Mouse (Mus musculus): ENCODE measurements at regions not wholly inside any gene's neighbourhood (a gene's known extent, or its start where the extent isn't known, plus 50 kb on each side); places are given as distances from the start of the nearest gene placed in this dataset.
"Not testable (repeated sequence)": the region's sequence is repeated elsewhere in the genome, so short reads cannot be mapped to it uniquely, and the experiment has no call there.

- no peak for DNase-seq (ENCODE audit: low spot score)
Measured at GRCm38 (mm10) chr2:116444163-116444562, 378.5 kb upstream of the Meis2 start.

DNA sequence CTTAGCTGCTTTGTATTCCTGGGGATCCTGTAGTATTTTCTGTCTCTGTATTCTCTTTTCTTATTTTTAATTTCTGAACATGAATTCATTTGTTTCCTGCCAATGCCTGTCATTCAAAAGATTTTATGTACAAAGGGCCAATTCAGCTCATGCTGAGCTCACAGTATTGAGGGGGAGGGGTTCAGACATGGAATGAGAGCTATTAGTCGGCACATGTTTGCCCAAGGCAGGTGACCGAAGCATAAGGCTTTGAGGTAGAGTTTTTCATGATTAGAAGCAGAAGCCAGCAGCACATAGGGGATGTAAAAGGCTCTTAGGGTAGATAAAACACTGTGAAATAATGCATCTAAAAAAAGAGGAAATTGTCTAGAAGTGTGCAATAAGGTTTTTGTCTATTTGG, 374.6 kb upstream of the Meis2 start:
- no peak for DNase-seq (ENCODE audit: low spot score)

- DNase-seq (ENCODE audit: low spot score) = no peak
Measured at GRCm38 (mm10) chr2:116433481-116433880, 367.8 kb upstream of the Meis2 start.

GRCm38 (mm10) chr2:116424131-116424530, 358.5 kb upstream of the Meis2 start:
- DNase-seq (ENCODE audit: low spot score) = no peak

GRCm38 (mm10) chr2:116417428-116418195, 352.0 kb upstream of the Meis2 start:
- DNase-seq (ENCODE audit: low spot score) = peak; percentile 26

- no peak for DNase-seq (ENCODE audit: low spot score)
Measured at GRCm38 (mm10) chr2:116415742-116416141, 350.1 kb upstream of the Meis2 start.

DNA sequence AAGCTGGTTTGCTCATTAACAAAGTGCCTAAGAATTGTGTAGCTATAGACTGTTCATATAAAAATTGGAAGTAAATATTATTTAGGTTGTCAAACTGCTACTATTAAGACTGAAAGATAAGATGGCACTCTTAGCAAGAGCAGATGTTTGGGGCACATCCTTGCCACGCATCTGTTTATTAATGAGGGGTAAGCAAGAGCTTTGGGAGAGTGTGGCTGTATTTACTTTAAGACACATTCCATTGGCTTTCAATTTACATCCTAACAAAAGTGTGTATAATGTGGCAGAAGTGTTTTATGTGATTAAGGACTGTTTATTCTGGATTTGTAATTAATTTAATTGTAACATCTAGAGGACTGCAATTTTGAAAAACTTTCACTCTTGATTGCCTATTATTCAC, 336.5 kb upstream of the Meis2 start:
- DNase-seq (ENCODE audit: low spot score) = no peak

DNA sequence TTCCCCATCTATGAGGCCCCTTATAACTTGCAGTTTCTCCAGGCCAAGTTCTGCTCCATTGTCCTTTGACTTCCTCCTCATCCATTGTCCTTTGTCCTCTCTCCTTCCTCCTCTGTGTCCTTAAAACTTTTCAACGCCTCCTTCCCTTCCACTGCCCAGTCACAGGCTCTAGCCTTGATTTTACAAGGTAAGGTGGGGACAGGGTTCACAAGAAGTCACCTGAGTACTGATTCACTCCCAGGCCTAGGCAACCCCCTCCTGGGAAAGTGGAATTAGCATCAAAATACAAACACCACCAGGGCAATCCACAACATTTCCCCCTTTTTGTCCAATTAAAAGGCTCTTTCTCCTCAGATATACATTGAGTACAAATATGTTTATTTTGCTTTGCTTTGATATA, 334.3 kb upstream of the Meis2 start:
- no peak for DNase-seq (ENCODE audit: low spot score)

GRCm38 (mm10) chr2:116368811-116369210, 303.2 kb upstream of the Meis2 start:
- DNase-seq (ENCODE audit: low spot score) = no peak

DNA sequence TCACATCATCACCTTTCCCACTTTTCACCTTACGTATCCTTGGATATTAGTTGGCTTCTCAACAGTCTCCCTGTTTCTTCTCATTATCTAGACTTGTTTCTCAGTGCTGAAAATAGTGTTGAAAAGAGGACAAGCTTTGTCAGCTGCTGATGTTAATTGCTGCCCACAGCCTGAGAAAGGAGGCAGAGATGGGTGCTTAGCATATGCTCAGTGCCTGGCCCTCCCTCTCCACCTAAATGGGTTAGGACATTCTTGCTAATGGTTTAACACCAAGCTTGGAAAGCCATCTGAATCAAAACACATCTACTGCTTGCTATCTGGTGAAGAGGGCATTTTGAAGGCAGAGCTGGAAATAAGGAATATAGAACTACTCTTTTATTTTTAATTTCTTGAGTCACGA, 298.5 kb upstream of the Meis2 start:
- DNase-seq (ENCODE audit: low spot score) = no peak

- no peak for DNase-seq (ENCODE audit: low spot score)
Measured at GRCm38 (mm10) chr2:116358145-116358544, 292.5 kb upstream of the Meis2 start.

DNA sequence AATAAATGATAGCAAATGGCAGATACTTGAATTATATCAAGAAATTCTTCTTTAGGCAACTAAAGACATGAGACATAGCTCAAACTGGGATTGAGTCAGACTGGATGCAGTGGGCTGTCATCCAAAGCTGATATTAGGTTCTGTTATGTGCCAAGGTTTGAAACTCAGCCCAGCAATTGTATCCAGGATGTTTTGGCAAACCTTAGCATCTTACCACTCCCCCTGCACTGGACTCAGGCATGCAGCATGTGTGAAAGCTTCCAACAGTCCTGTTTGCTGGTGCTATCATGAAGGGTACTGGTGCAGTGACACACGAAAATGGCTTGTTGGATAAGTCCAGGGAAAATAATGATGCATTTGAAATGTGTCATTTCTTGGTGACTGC, 282.9 kb upstream of the Meis2 start:
- DNase-seq (ENCODE audit: low spot score) = no peak

- DNase-seq (ENCODE audit: low spot score) = no peak
Measured at GRCm38 (mm10) chr2:116347827-116348529, 282.3 kb upstream of the Meis2 start.

- DNase-seq (ENCODE audit: low spot score) = no peak
Measured at GRCm38 (mm10) chr2:116331801-116332200, 266.2 kb upstream of the Meis2 start.

DNA sequence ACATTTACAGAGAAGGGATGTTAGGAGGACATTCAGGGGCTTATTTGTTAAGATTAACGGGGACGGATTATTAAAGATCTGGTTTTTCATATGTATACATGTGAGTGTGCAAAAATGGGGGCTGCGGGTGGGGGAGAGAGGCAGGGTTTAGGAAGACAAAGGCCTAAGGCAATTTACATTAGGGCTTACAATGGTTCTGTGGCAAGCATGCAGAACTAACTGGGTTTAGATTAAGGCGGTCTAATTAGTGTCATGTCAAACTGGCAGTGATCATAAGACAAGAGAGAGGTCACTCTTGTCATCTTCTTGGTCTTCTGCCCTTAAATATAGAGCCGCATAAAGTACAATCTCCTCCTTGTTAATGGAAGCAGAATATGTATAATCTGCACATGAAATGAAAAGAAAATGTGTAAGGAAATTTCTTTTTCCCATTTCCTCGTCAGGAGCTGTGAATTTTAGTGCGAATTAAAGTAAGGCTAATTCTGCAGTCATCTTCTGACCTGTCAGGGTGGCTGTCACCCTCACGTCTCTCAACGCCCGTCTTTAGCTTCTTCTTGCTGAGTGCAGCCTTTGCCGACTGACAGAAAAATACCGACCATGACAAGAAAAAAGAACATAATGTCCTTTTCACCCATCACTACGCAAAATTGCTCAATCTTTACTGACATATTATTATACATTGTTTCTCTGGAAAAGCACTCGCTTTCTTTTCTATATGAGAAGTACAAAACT, 256.6 kb upstream of the Meis2 start:
- DNase-seq (ENCODE audit: low spot score) = no peak

DNA sequence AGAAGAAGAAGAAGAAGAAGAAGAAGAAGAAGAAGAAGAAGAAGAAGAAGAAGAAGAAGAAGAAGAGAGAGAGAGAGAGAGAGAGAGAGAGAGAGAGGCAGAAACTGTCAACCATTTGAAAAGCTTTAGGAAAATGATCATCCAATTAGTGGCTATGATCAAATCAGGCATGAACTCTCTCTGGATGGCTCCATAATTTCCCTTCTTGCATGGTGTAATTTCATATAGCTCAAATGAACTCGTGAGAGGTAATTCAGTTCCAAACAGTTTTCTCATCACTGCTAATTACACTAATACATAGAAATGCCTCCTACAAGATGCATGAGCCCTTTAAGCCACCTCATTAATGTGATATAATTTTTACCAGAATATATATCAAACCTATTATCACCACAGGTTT, 233.9 kb upstream of the Meis2 start:
- no peak for DNase-seq (ENCODE audit: low spot score)

DNA sequence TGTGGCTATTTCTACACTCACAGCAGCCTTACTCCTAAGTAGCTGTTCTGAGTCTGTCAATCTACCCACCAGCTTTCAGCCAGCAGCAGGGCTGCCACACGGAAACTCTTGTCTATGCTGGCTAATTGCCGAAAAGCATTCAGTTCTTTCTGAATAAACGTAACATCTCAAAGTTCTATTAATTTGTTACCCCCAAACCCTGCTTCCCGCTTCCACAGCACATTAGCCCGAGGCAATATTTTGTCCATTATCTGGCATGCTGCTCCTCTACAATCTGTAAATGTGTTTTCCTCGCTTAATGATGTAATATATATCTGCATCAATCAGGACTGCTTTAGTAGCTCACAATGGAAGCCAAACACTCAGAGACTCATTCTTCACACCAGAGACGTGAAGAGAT, 224.2 kb upstream of the Meis2 start:
- no peak for DNase-seq (ENCODE audit: low spot score)

DNA sequence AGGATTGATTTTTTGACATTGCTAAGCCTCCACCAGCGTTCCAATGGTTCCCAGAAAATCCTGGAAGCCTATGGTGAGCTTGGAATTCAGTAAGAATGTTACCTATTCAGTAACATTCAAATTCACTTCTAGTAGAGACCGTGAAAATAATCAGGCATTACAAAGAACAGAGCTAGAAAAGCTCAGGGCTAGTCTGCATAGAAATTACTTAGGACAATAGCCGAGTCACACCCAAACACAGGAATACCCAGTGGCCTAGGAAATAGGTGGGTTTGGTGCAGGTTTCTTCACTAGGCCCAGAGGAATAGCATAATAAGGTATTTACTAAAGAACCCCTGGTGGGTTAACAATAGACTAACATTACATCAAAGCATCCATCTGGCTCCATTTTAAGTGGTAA, 177.6 kb upstream of the Meis2 start:
- DNase-seq (ENCODE audit: low spot score) = not testable (repeated sequence)

- no peak for DNase-seq (ENCODE audit: low spot score)
Measured at GRCm38 (mm10) chr2:116236731-116237130, 171.1 kb upstream of the Meis2 start.

- DNase-seq (ENCODE audit: low spot score) = no peak
Measured at GRCm38 (mm10) chr2:116232793-116233192, 167.2 kb upstream of the Meis2 start.

DNA sequence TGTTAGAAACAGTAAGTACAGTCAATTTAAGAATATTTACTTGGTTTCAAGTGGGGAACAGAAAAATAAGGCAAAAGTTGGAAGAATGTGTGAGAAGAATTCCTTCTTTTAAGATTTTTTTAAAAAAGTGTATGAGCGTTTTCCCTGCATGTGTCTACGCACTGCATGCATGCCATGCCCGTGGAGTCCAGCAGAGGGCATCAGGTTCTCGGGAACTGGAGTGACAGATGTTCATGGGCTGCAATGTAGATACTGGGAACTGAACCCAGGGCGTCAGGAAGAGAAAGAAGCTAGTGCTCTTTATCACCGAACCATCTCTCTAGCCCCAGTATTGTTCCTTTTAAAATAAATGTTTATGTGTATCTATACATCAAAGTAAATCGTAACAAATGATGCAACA, 150.8 kb upstream of the Meis2 start:
- DNase-seq (ENCODE audit: low spot score) = no peak

Data from heart, adult 8-10 months (tissue).